Mouse (Mus musculus) C2C12 (cell line): ENCODE data around the gene Ccdc162. TPM values are rescaled to one million over a fixed set of nuclear protein-coding genes. Genes with fewer than 3 reads are reported as not detected.
"Not testable (repeated sequence)": the region's sequence is repeated elsewhere in the genome, so short reads cannot be mapped to it uniquely, and the experiment has no call there.

ENCODE experiments used
- H3K27me3 ChIP-seq: one replicate; pipeline ENCODE4 v1.6.1; 2011; ENCODE audit not compliant: control insufficient read depth, insufficient read depth, insufficient read length
- H3K36me3 ChIP-seq: one replicate; pipeline ENCODE4 v1.6.1; 2011; ENCODE audit not compliant: control insufficient read depth, insufficient read depth
- H3K4me3 ChIP-seq: one replicate; pipeline ENCODE4 v1.5.1; 2011; ENCODE audit warnings: mild to moderate bottlenecking, control low read depth; ENCODE audit not compliant: poor library complexity, insufficient read depth, severe bottlenecking
- H3K79me2 ChIP-seq: one replicate; pipeline ENCODE4 v1.6.1; 2011; ENCODE audit not compliant: control insufficient read depth, insufficient read depth
- H3K79me3 ChIP-seq: one replicate; pipeline ENCODE4 v1.6.1; 2011; ENCODE audit warnings: low read depth, control low read depth
- H3ac ChIP-seq: one replicate; pipeline ENCODE3; 2011; ENCODE audit warnings: low read depth; ENCODE audit not compliant: control insufficient read depth, insufficient read length
- CEBPB ChIP-seq: IDR thresholded peaks from one replicate; pipeline ENCODE4 v1.6.1; 2011; ENCODE audit warnings: low read depth, mild to moderate bottlenecking, control low read depth, moderate library complexity
- CTCF ChIP-seq: IDR thresholded peaks from one replicate; pipeline ENCODE4 v1.5.1; 2011; ENCODE audit not compliant: control insufficient read depth, insufficient read depth, insufficient read length
- FOSL1 ChIP-seq: IDR thresholded peaks from one replicate; pipeline ENCODE4 v1.8.0; 2011; ENCODE audit warnings: mild to moderate bottlenecking, low read length; ENCODE audit not compliant: poor library complexity, insufficient read depth, severe bottlenecking
- MAX ChIP-seq: IDR thresholded peaks from one replicate; pipeline ENCODE4 v1.6.1; 2011; ENCODE audit warnings: mild to moderate bottlenecking, control low read depth
- MYOD1 ChIP-seq: IDR thresholded peaks from one replicate; pipeline ENCODE4 v1.6.1; 2011; ENCODE audit warnings: low read depth; ENCODE audit not compliant: control insufficient read depth, insufficient read length
- MYOG ChIP-seq: IDR thresholded peaks from one replicate; pipeline ENCODE4 v1.6.1; 2011; ENCODE audit not compliant: control insufficient read depth, insufficient read length; ENCODE audit errors: extremely low read depth
- USF1 ChIP-seq: IDR thresholded peaks from one replicate; pipeline ENCODE4 v1.6.1; 2011; ENCODE audit warnings: low read depth, mild to moderate bottlenecking, control low read depth, moderate library complexity
- polyA plus RNA-seq: library from polyadenylated mRNA; unstranded; fragments of >200 nt; fragmentation: generic; extraction: Trizol; gene quantifications from one replicate; pipeline ENCODE4 v1.2.1, GENCODE M21; 2012; ENCODE audit warnings: missing spikeins

Ccdc162 gene
- polyA plus RNA-seq, 1 experiment, result 0.13 TPM

GRCm38 (mm10) chr10:41665498-41665897 is 50.9 kb downstream of the Ccdc162 start:
- no peaks in the 10 kb centered on the region for H3K36me3 ChIP-seq
- TF ChIP-seq MYOG (no peak), CTCF (no peak), MYOD1 (no peak), MAX (no peak)
- no peaks in the 10 kb centered on the region for H3K27me3 ChIP-seq
- no peak overlapping the region for H3K4me3 ChIP-seq
- no peaks in the 10 kb centered on the region for H3K79me3 ChIP-seq
- no peak overlapping the region for H3ac ChIP-seq
- no peaks in the 10 kb centered on the region for H3K79me2 ChIP-seq

GRCm38 (mm10) chr10:41659671-41660070 is 56.8 kb downstream of the Ccdc162 start:
- not testable (repeated sequence) for H3K79me2 ChIP-seq, H3ac ChIP-seq, H3K36me3 ChIP-seq, H3K27me3 ChIP-seq, H3K4me3 ChIP-seq, H3K79me3 ChIP-seq

- not testable (repeated sequence) for H3K79me3 ChIP-seq, H3ac ChIP-seq, H3K27me3 ChIP-seq, H3K36me3 ChIP-seq, H3K79me2 ChIP-seq, H3K4me3 ChIP-seq
Measured at GRCm38 (mm10) chr10:41655684-41656083, 60.8 kb downstream of the Ccdc162 start.

- Histone ChIP-seq H3K27me3 (no peaks in the 10 kb centered on the region), H3ac (no peak overlapping the region)
Measured at GRCm38 (mm10) chr10:41652988-41653387, 63.4 kb downstream of the Ccdc162 start.

GRCm38 (mm10) chr10:41652094-41652775 is 64.2 kb downstream of the Ccdc162 start:
- H3K79me3 ChIP-seq, result no peaks in the 10 kb centered on the region
- H3K79me2 ChIP-seq, result no peaks in the 10 kb centered on the region
- TF ChIP-seq USF1, result no peak
- no peaks in the 10 kb centered on the region for H3K36me3 ChIP-seq
- H3K4me3 ChIP-seq, result no peak overlapping the region
- no peak overlapping the region for H3ac ChIP-seq
- no peaks in the 10 kb centered on the region for H3K27me3 ChIP-seq

More at GRCm38 (mm10) chr10:41652988-41653387, 63.4 kb downstream of the Ccdc162 start:
- Histone ChIP-seq H3K79me2 (no peaks in the 10 kb centered on the region), H3K79me3 (no peaks in the 10 kb centered on the region), H3K36me3 (no peaks in the 10 kb centered on the region), H3K4me3 (no peak overlapping the region)
- TF ChIP-seq MAX (no peak), MYOG (no peak), USF1 (no peak), FOSL1 (no peak)

GRCm38 (mm10) chr10:41651532-41651931 is 64.9 kb downstream of the Ccdc162 start:
- no peak overlapping the region for H3ac ChIP-seq
- H3K27me3 ChIP-seq, result no peaks in the 10 kb centered on the region
- H3K79me2 ChIP-seq, result no peaks in the 10 kb centered on the region
- H3K36me3 ChIP-seq, result no peaks in the 10 kb centered on the region
- TF ChIP-seq MAX (no peak), MYOD1 (no peak), FOSL1 (no peak), CTCF (no peak), CEBPB (no peak), USF1 (no peak), MYOG (no peak)
- no peak overlapping the region for H3K4me3 ChIP-seq
- no peaks in the 10 kb centered on the region for H3K79me3 ChIP-seq

- H3K36me3 ChIP-seq, result no peaks in the 10 kb centered on the region
- no peaks in the 10 kb centered on the region for H3K79me2 ChIP-seq
- no peak for TF ChIP-seq MYOG
- no peak for TF ChIP-seq MAX
- TF ChIP-seq FOSL1, result no peak
- TF ChIP-seq MYOD1, result no peak
- no peak for TF ChIP-seq CEBPB
- TF ChIP-seq USF1, result no peak
- TF ChIP-seq CTCF, result no peak
- no peaks in the 10 kb centered on the region for H3K79me3 ChIP-seq
- no peak overlapping the region for H3K4me3 ChIP-seq
- no peak overlapping the region for H3ac ChIP-seq
- no peaks in the 10 kb centered on the region for H3K27me3 ChIP-seq
Measured at GRCm38 (mm10) chr10:41649186-41649585, 67.2 kb downstream of the Ccdc162 start.
